Mouse (Mus musculus): Measurements from ENCODE around the gene Tspan5. TPM values are rescaled to one million over a fixed set of nuclear protein-coding genes. Genes with fewer than 3 reads are reported as not detected.

Tspan5 gene
- 100 to 1,000 TPM; 172 TPM for total RNA-seq (2021)
- long read RNA-seq, experiment 1, full-length matches to known transcripts = 123 of 145 reads
- long read RNA-seq, experiment 1, partial matches to known transcripts = 2 of 145 reads
- long read RNA-seq, experiment 1, other reads (novel, unspliced or antisense) = 20 of 145 reads
- long read RNA-seq, experiment 2, full-length matches to known transcripts = 170 of 214 reads
- long read RNA-seq, experiment 2, partial matches to known transcripts = 28 of 214 reads
- long read RNA-seq, experiment 2, other reads (novel, unspliced or antisense) = 16 of 214 reads

GRCm38 (mm10) chr3:138741649-138742565 lies at the start of gene Tspan5:
TSS of gene Tspan5 (plus strand) at chr3:138742195.
- peak; percentile 78 to 79 for DNase-seq (ENCODE audit: low spot score in 2 of 2)

GRCm38 (mm10) chr3:138692302-138692701 lies 49.7 kb upstream of the Tspan5 start:
- no peak for DNase-seq (ENCODE audit: low spot score in 2 of 2)

GRCm38 (mm10) chr3:138703399-138703798 lies 38.6 kb upstream of the Tspan5 start:
- DNase-seq (ENCODE audit: low spot score in 2 of 2) = no peak

GRCm38 (mm10) chr3:138704469-138704868 lies 37.5 kb upstream of the Tspan5 start:
- no peak for DNase-seq (ENCODE audit: low spot score in 2 of 2)

- DNase-seq (ENCODE audit: low spot score in 2 of 2) = no peak
These were observed 36.1 kb upstream of the Tspan5 start for GRCm38 (mm10) chr3:138705875-138706274.

- no peak for DNase-seq (ENCODE audit: low spot score in 2 of 2)
These were observed 32.8 kb upstream of the Tspan5 start for GRCm38 (mm10) chr3:138709183-138709582.

GRCm38 (mm10) chr3:138711971-138712370 lies 30.0 kb upstream of the Tspan5 start:
- DNase-seq (ENCODE audit: low spot score in 2 of 2) = no peak

GRCm38 (mm10) chr3:138712452-138713140 lies 29.4 kb upstream of the Tspan5 start:
- peak; percentile 20 to 31 for DNase-seq (ENCODE audit: low spot score in 2 of 2)

- no peak for DNase-seq (ENCODE audit: low spot score in 2 of 2)
These were observed 28.9 kb upstream of the Tspan5 start for GRCm38 (mm10) chr3:138713141-138713540.

GRCm38 (mm10) chr3:138714788-138715187 lies 27.2 kb upstream of the Tspan5 start:
- no peak for DNase-seq (ENCODE audit: low spot score in 2 of 2)

- DNase-seq (ENCODE audit: low spot score in 2 of 2) = no peak
These were observed 26.8 kb upstream of the Tspan5 start for GRCm38 (mm10) chr3:138715212-138715611.

GRCm38 (mm10) chr3:138717040-138717439 lies 25.0 kb upstream of the Tspan5 start:
- no peak for DNase-seq (ENCODE audit: low spot score in 2 of 2)

- no peak for DNase-seq (ENCODE audit: low spot score in 2 of 2)
These were observed 19.8 kb upstream of the Tspan5 start for GRCm38 (mm10) chr3:138722152-138722551.

- no peak for DNase-seq (ENCODE audit: low spot score in 2 of 2)
These were observed 14.4 kb upstream of the Tspan5 start for GRCm38 (mm10) chr3:138727571-138727970.

GRCm38 (mm10) chr3:138728840-138729239 lies 13.2 kb upstream of the Tspan5 start:
- DNase-seq (ENCODE audit: low spot score in 2 of 2) = no peak

GRCm38 (mm10) chr3:138730812-138731211 lies 11.2 kb upstream of the Tspan5 start:
- DNase-seq (ENCODE audit: low spot score in 2 of 2) = no peak

GRCm38 (mm10) chr3:138735760-138736159 lies 6.2 kb upstream of the Tspan5 start:
- no peak for DNase-seq (ENCODE audit: low spot score in 2 of 2)

GRCm38 (mm10) chr3:138739150-138739700 lies 2.8 kb upstream of the Tspan5 start:
- DNase-seq (ENCODE audit: low spot score in 2 of 2) = no peak

GRCm38 (mm10) chr3:138740291-138740690 lies 1.7 kb upstream of the Tspan5 start:
- DNase-seq (ENCODE audit: low spot score in 2 of 2) = no peak

- DNase-seq (ENCODE audit: low spot score in 2 of 2) = no peak
These were observed 1.0 kb upstream of the Tspan5 start for GRCm38 (mm10) chr3:138740843-138741540.

GRCm38 (mm10) chr3:138742566-138742930 lies 553 bp downstream of the Tspan5 start:
- no peak for DNase-seq (ENCODE audit: low spot score in 2 of 2)

All from layer of hippocampus, postnatal 14 days (tissue).